In the genomic region with DNA sequence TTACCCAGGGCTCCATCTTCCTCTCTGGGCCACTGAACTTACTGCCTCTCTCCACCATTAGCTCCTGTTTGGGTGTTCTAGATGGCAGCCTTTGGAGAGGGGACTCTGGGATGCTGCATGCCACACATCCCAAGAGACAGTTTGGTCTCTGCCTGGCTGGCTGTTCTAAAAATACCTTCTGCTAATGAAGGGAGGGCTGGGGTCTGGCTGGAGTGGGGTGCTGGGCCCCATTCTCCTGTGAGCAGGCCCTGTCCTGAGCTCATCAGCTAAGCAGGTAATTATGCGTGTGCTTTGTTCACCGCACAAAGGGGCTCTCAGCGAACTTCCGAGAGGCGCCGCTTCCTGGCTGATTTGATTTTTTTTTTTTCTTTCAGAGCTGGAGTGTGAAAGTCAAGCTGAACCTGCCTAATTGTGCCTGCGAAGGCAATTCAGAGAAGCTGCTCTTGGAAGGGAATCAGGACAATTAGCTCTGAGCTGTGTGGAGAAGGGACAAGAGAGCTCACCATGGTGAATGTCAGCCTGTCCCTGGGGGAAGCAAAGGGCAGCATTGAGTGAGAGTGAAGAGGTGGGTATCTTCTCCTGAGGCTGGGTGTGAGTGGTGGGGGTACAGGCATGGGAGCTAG, we compare ENCODE assay signal across 9 mouse cellular contexts. TPM values are rescaled to one million over a fixed set of nuclear protein-coding genes. Genes with fewer than 3 reads are reported as not detected.
DNase-seq lines count a peak whose midpoint lies in the region; ATAC-seq and TF ChIP-seq lines count a peak whose summit lies in the region.
"Had no signal": no experiment of that assay in that cellular context is flagged by ENCODE, and none has a peak within 500 bp of the region (broad histone marks: within the 10 kb centered on the region; RNA-seq: fewer than 3 reads in every experiment).

No protein-coding gene starts in this region.

- no peak overlapping the region for H3K4me3 ChIP-seq in kidney, postnatal 0 days (replicated peaks; ENCODE audit: low read depth, low read length)
- H3K4me3 ChIP-seq in hindbrain, embryonic 14.5 days (replicated peaks; ENCODE audit: low read length): no peak overlapping the region
- peak overlapping the region; percentile 16; the same call in 1 of the 2 replicates for H3K4me3 ChIP-seq in neural tube, embryonic 15.5 days (replicated peaks)
- H3K4me3 ChIP-seq: stomach, embryonic 15.5 days had no signal

- H3K36me3 ChIP-seq in kidney, postnatal 0 days (ENCODE audit: insufficient read depth, low read length): no peaks in the 10 kb centered on the region
- no peaks in the 10 kb centered on the region for H3K36me3 ChIP-seq in hindbrain, embryonic 14.5 days (replicated peaks; ENCODE audit: control insufficient read depth, insufficient read depth)
- H3K36me3 ChIP-seq in neural tube, embryonic 15.5 days: no peaks in the 10 kb centered on the region
- H3K36me3 ChIP-seq: stomach, embryonic 15.5 days had no signal

- DNase-seq in kidney, postnatal 0 days (ENCODE audit: low spot score): no peak
- no peak for DNase-seq in kidney, postnatal 10 days
- peak; percentile 55 for DNase-seq in embryo, embryonic 9.5 days (ENCODE audit: extremely low spot score)
- peak; percentile 67 for DNase-seq in hindbrain, embryonic 14.5 days (ENCODE audit: low spot score)
- DNase-seq in thymus, adult 18-20 months: no peak

- H3K4me2 ChIP-seq in kidney, postnatal 0 days (ENCODE audit: low read length): 0 out of 2 replicates have a peak overlapping the region, but pooled peaks have one; percentile 24
- peak overlapping the region; percentile 34 for H3K4me2 ChIP-seq in hindbrain, embryonic 14.5 days (replicated peaks)
- peak overlapping the region; percentile 47 for H3K4me2 ChIP-seq in neural tube, embryonic 15.5 days

- H3K27me3 ChIP-seq in kidney, postnatal 0 days (ENCODE audit: insufficient read depth, low read length): no peaks in the 10 kb centered on the region
- no peaks in the 10 kb centered on the region for H3K27me3 ChIP-seq in hindbrain, embryonic 14.5 days (ENCODE audit: control insufficient read depth, insufficient read depth, low read length)
- no peaks in the 10 kb centered on the region for H3K27me3 ChIP-seq in neural tube, embryonic 15.5 days (replicated peaks)
- H3K27me3 ChIP-seq: stomach, embryonic 15.5 days had no signal

- no peaks in the 10 kb centered on the region for H3K4me1 ChIP-seq in kidney, postnatal 0 days (replicated peaks; ENCODE audit: insufficient read depth, low read length)
- peaks cover 22% of the 10 kb centered on the region; the same call in 1 of the 2 replicates for H3K4me1 ChIP-seq in hindbrain, embryonic 14.5 days (replicated peaks; ENCODE audit: control insufficient read depth, insufficient read depth, low read length)
- peaks cover 25% of the 10 kb centered on the region for H3K4me1 ChIP-seq in neural tube, embryonic 15.5 days

- ATAC-seq in kidney, postnatal 0 days (replicated peaks; ENCODE audit: low FRiP score, low read depth): no peak
- peak; percentile 67 for ATAC-seq in hindbrain, embryonic 14.5 days (ENCODE audit: low FRiP score)
- ATAC-seq in neural tube, embryonic 15.5 days (ENCODE audit: low FRiP score): peak; percentile 48
- ATAC-seq in CD4-positive, CD25-positive, alpha-beta regulatory T cell, adult 4 months: no peak
- ATAC-seq in megakaryocyte, adult 5-6 weeks (ENCODE audit: poor library complexity, severe bottlenecking): no peak

- H3K9me3 ChIP-seq in kidney, postnatal 0 days (replicated peaks; ENCODE audit: low read length): no peaks in the 10 kb centered on the region
- no peaks in the 10 kb centered on the region for H3K9me3 ChIP-seq in hindbrain, embryonic 14.5 days (ENCODE audit: control insufficient read depth, low read length)
- no peaks in the 10 kb centered on the region for H3K9me3 ChIP-seq in neural tube, embryonic 15.5 days (replicated peaks)
- H3K9me3 ChIP-seq: stomach, embryonic 15.5 days had no signal

- WGBS in kidney, postnatal 0 days: 23% methylated on average over 7 of the region's 7 CpGs
- 4% methylated on average over 7 of the region's 7 CpGs for WGBS in hindbrain, embryonic 14.5 days
- WGBS in neural tube, embryonic 15.5 days: 6% methylated on average over 7 of the region's 7 CpGs

- TF ChIP-seq CTCF in kidney, postnatal 0 days (IDR thresholded peaks at IDR 0.05; ENCODE audit: low read depth): no peak

- no peak overlapping the region for H3K27ac ChIP-seq in kidney, postnatal 0 days
- H3K27ac ChIP-seq in hindbrain, embryonic 14.5 days: peak overlapping the region; percentile 82
- H3K27ac ChIP-seq in neural tube, embryonic 15.5 days (replicated peaks): peak overlapping the region; percentile 77
- H3K27ac ChIP-seq: stomach, embryonic 15.5 days had no signal

- no peak overlapping the region for H3K9ac ChIP-seq in kidney, postnatal 0 days (ENCODE audit: low read depth, low read length)
- H3K9ac ChIP-seq in hindbrain, embryonic 14.5 days: no peak overlapping the region; the same call in 1 of the 2 replicates
- no peak overlapping the region for H3K9ac ChIP-seq in neural tube, embryonic 15.5 days (replicated peaks)
- H3K9ac ChIP-seq: stomach, embryonic 15.5 days had no signal

RNA-seq across cellular contexts. Expression of a gene that starts 12.9 kb away (rescaled TPM):
- polyA plus RNA-seq in kidney, postnatal 0 days (2015; fragmentation: Nextera tagmentation; extraction: Ambion mirVana): 149 and 153 TPM in 2 replicates
- 143 and 144 TPM in 2 replicates for polyA plus RNA-seq in hindbrain, embryonic 14.5 days (2014; fragmentation: Nextera tagmentation; extraction: Ambion mirVana)
- 104 and 117 TPM in 2 replicates for polyA plus RNA-seq in neural tube, embryonic 15.5 days (2015; fragmentation: Nextera tagmentation; extraction: Ambion mirVana)
- 10 to 100 TPM; 16.6 to 23.3 TPM for polyA plus RNA-seq in CD4-positive, CD25-positive, alpha-beta regulatory T cell, adult 4 months (2017; shearing (Covaris generic))
- total RNA-seq in megakaryocyte, adult 5-6 weeks (2015): 36.5 and 42.5 TPM in 2 replicates
- total RNA-seq in megakaryocyte, adult 5-6 weeks (2017): 60.4 and 70.8 TPM in 2 replicates

Comparison
In these comparisons a context has a peak if more than half of its experiments do, and no peak if none do; other contexts are left out.
1. ATAC-seq: peak in hindbrain, embryonic 14.5 days (single experiment) and neural tube, embryonic 15.5 days (single experiment); none in kidney, postnatal 0 days (single experiment), CD4-positive, CD25-positive, alpha-beta regulatory T cell, adult 4 months (single experiment) and megakaryocyte, adult 5-6 weeks (single experiment).
2. DNase-seq: peak in embryo, embryonic 9.5 days (single experiment) and hindbrain, embryonic 14.5 days (single experiment); none in kidney, postnatal 0 days (single experiment), kidney, postnatal 10 days (single experiment) and thymus, adult 18-20 months (0 of 2).
3. Peak in every context shown above with its lines, with median percentiles within 50 percentile points of each other: H3K4me2 ChIP-seq.